Mouse (Mus musculus) forebrain, embryonic 12.5 days (tissue): ENCODE results near the gene Psap. TPM values are rescaled to one million over a fixed set of nuclear protein-coding genes. Genes with fewer than 3 reads are reported as not detected.

ENCODE experiments used
- ATAC-seq: fragments of 200-750 bp; cut with Nextera tagmentation; 2 replicates; pipeline ENCODE4 v1.8.0; 2017; ENCODE audit warnings: moderate TSS enrichment; ENCODE audit not compliant: low FRiP score
- H3K27ac ChIP-seq: fragments of 300-500 bp; sonication (generic); 2 replicates; pipeline ENCODE4 v1.5.1; 2016; ENCODE audit warnings: mild to moderate bottlenecking
- H3K27me3 ChIP-seq: fragments of 300-500 bp; sonication (generic); 2 replicates; pipeline ENCODE4 v1.6.1; 2016; ENCODE audit warnings: mild to moderate bottlenecking
- H3K36me3 ChIP-seq: fragments of 300-500 bp; sonication (generic); replicated peaks from 2 replicates; pipeline ENCODE4 v1.6.1; 2016; ENCODE audit warnings: mild to moderate bottlenecking
- H3K4me1 ChIP-seq: fragments of 300-500 bp; sonication (generic); 2 replicates; pipeline ENCODE4 v1.6.1; 2016
- H3K4me2 ChIP-seq: fragments of 300-500 bp; sonication (generic); 2 replicates; pipeline ENCODE4 v1.6.1; 2016; ENCODE audit warnings: mild to moderate bottlenecking, moderate library complexity
- H3K4me3 ChIP-seq: fragments of 300-500 bp; sonication (generic); replicated peaks from 2 replicates; pipeline ENCODE4 v1.5.1; 2016; ENCODE audit warnings: mild to moderate bottlenecking
- H3K9ac ChIP-seq: fragments of 300-500 bp; sonication (generic); 2 replicates; pipeline ENCODE4 v1.6.1; 2016; ENCODE audit warnings: mild to moderate bottlenecking
- H3K9me3 ChIP-seq: fragments of 300-500 bp; sonication (generic); 2 replicates; pipeline ENCODE4 v1.6.1; 2016
- WGBS: fragments of 180-500 bp; shearing (Covaris S2); methylation state at CpG from one replicate; pipeline ENCODE4 v1.1.7; 2016; 5-methylcytosine and 5-hydroxymethylcytosine counted together
- polyA plus RNA-seq: library from polyadenylated mRNA; unstranded; fragments of >200 nt; fragmentation: Nextera tagmentation; extraction: Ambion mirVana; gene quantifications from 2 replicates; pipeline ENCODE4 v1.2.1, GENCODE M21; 2016

Psap gene
- polyA plus RNA-seq, 1 experiment from 2014 or later = 90.5 TPM

- Histone ChIP-seq H3K27me3 (peaks cover 32% of the 10 kb centered on the region), H3K27ac (no peak overlapping the region), H3K9me3 (no peaks in the 10 kb centered on the region), H3K4me1 (peaks cover 23% of the 10 kb centered on the region), H3K4me2 (no peak overlapping the region), H3K4me3 (no peak overlapping the region), H3K36me3 (no peaks in the 10 kb centered on the region), H3K9ac (no peak overlapping the region)
- no peak for ATAC-seq
- 93% methylated on average over 3 of the region's 3 CpGs for WGBS
Measured at GRCm38 (mm10) chr10:60344111-60344510, 66.7 kb downstream of the Psap start.

GRCm38 (mm10) chr10:60346056-60346455, 68.6 kb downstream of the Psap start:
- H3K4me1 ChIP-seq = peaks cover 28% of the 10 kb centered on the region
- no peak overlapping the region for H3K4me3 ChIP-seq
- 84% methylated on average over 4 of the region's 4 CpGs for WGBS
- H3K27me3 ChIP-seq = peaks cover 36% of the 10 kb centered on the region
- no peak overlapping the region for H3K9ac ChIP-seq
- H3K4me2 ChIP-seq = peak overlapping the region; percentile 50; the same call in 1 of the 2 replicates
- no peak overlapping the region for H3K27ac ChIP-seq
- no peaks in the 10 kb centered on the region for H3K9me3 ChIP-seq
- no peak for ATAC-seq
- no peaks in the 10 kb centered on the region for H3K36me3 ChIP-seq

GRCm38 (mm10) chr10:60346701-60347405, 69.4 kb downstream of the Psap start, which contains the start of gene Vsir:
TSS of gene Vsir (plus strand) at chr10:60346851.
- H3K4me2 ChIP-seq = peak within 1 kb of the TSS; percentile 50
- H3K4me1 ChIP-seq = peaks cover 36% of the 10 kb centered on the region
- H3K27me3 ChIP-seq = peaks cover 36% of the 10 kb centered on the region
- peak within 1 kb of the TSS; percentile 34; the same call in 1 of the 2 replicates for H3K9ac ChIP-seq
- H3K27ac ChIP-seq = no peak within 1 kb of the TSS
- no peaks in the 10 kb centered on the region for H3K36me3 ChIP-seq
- 0% methylated on average over 37 of the region's 37 CpGs for WGBS
- H3K9me3 ChIP-seq = no peaks in the 10 kb centered on the region
- H3K4me3 ChIP-seq = peak within 1 kb of the TSS; percentile 29
- peak; percentile 57; the same call in 1 of the 2 replicates for ATAC-seq

- WGBS = 32% methylated on average over 9 of the region's 9 CpGs
- no peak for ATAC-seq
- Histone ChIP-seq H3K9me3 (no peaks in the 10 kb centered on the region), H3K4me2 (peak overlapping the region; percentile 50; the same call in 1 of the 2 replicates), H3K27ac (no peak overlapping the region), H3K4me3 (no peak overlapping the region), H3K4me1 (peaks cover 41% of the 10 kb centered on the region), H3K9ac (no peak overlapping the region), H3K36me3 (no peaks in the 10 kb centered on the region), H3K27me3 (peaks cover 36% of the 10 kb centered on the region)
Measured at GRCm38 (mm10) chr10:60347768-60348610, 70.6 kb downstream of the Psap start.

- Histone ChIP-seq H3K27ac (no peak overlapping the region), H3K4me1 (peaks cover 41% of the 10 kb centered on the region), H3K4me3 (no peak overlapping the region), H3K27me3 (peaks cover 36% of the 10 kb centered on the region), H3K36me3 (no peaks in the 10 kb centered on the region), H3K9me3 (no peaks in the 10 kb centered on the region), H3K9ac (no peak overlapping the region), H3K4me2 (no peak overlapping the region)
- WGBS = 39% methylated on average over 6 of the region's 6 CpGs
- no peak for ATAC-seq
Measured at GRCm38 (mm10) chr10:60349056-60349455, 71.6 kb downstream of the Psap start.

- ATAC-seq = no peak
- H3K27me3 ChIP-seq = peaks cover 36% of the 10 kb centered on the region
- 85% methylated on average over 5 of the region's 5 CpGs for WGBS
- peaks cover 40% of the 10 kb centered on the region for H3K4me1 ChIP-seq
- H3K9ac ChIP-seq = no peak overlapping the region
- H3K36me3 ChIP-seq = no peaks in the 10 kb centered on the region
- H3K27ac ChIP-seq = no peak overlapping the region
- no peaks in the 10 kb centered on the region for H3K9me3 ChIP-seq
- H3K4me3 ChIP-seq = no peak overlapping the region
- H3K4me2 ChIP-seq = no peak overlapping the region
Measured at GRCm38 (mm10) chr10:60349644-60350043, 72.2 kb downstream of the Psap start.

GRCm38 (mm10) chr10:60350077-60350804, 72.8 kb downstream of the Psap start:
- no peak for ATAC-seq
- Histone ChIP-seq H3K36me3 (no peaks in the 10 kb centered on the region), H3K9me3 (no peaks in the 10 kb centered on the region), H3K4me2 (no peak overlapping the region), H3K4me1 (peaks cover 35% of the 10 kb centered on the region), H3K4me3 (no peak overlapping the region), H3K9ac (no peak overlapping the region), H3K27ac (no peak overlapping the region; the same call in 1 of the 2 replicates), H3K27me3 (peaks cover 36% of the 10 kb centered on the region)
- 44% methylated on average over 5 of the region's 5 CpGs for WGBS

- peaks cover 35% of the 10 kb centered on the region for H3K27me3 ChIP-seq
- H3K27ac ChIP-seq = peak overlapping the region; percentile 27; the same call in 1 of the 2 replicates
- WGBS = 48% methylated on average over 3 of the region's 3 CpGs
- H3K4me2 ChIP-seq = no peak overlapping the region
- H3K4me3 ChIP-seq = no peak overlapping the region
- H3K9ac ChIP-seq = no peak overlapping the region
- H3K9me3 ChIP-seq = no peaks in the 10 kb centered on the region
- peaks cover 35% of the 10 kb centered on the region for H3K4me1 ChIP-seq
- ATAC-seq = no peak; the same call in 1 of the 2 replicates
- no peaks in the 10 kb centered on the region for H3K36me3 ChIP-seq
Measured at GRCm38 (mm10) chr10:60350805-60351167, 73.4 kb downstream of the Psap start.

- Histone ChIP-seq H3K4me1 (peaks cover 32% of the 10 kb centered on the region), H3K4me3 (no peak overlapping the region), H3K9me3 (no peaks in the 10 kb centered on the region), H3K36me3 (no peaks in the 10 kb centered on the region), H3K27ac (0 out of 2 replicates have a peak overlapping the region, but pooled peaks have one; percentile 27), H3K27me3 (peaks cover 30% of the 10 kb centered on the region), H3K9ac (no peak overlapping the region), H3K4me2 (no peak overlapping the region)
- ATAC-seq = no peak
- WGBS = 35% methylated on average over 3 of the region's 3 CpGs
Measured at GRCm38 (mm10) chr10:60351248-60351647, 73.8 kb downstream of the Psap start.

- no peak overlapping the region for H3K9ac ChIP-seq
- 36% methylated on average over 7 of the region's 7 CpGs for WGBS
- H3K27me3 ChIP-seq = peaks cover 24% of the 10 kb centered on the region
- H3K4me3 ChIP-seq = no peak overlapping the region
- H3K4me2 ChIP-seq = no peak overlapping the region
- H3K36me3 ChIP-seq = no peaks in the 10 kb centered on the region
- peak; percentile 33; the same call in 1 of the 2 replicates for ATAC-seq
- H3K9me3 ChIP-seq = no peaks in the 10 kb centered on the region
- H3K4me1 ChIP-seq = peaks cover 25% of the 10 kb centered on the region
- H3K27ac ChIP-seq = 0 out of 2 replicates have a peak overlapping the region, but pooled peaks have one; percentile 27
Measured at GRCm38 (mm10) chr10:60351761-60352455, 74.5 kb downstream of the Psap start.
